Mouse (Mus musculus): Measurements from ENCODE around the gene Mtus2. TPM values are rescaled to one million over a fixed set of nuclear protein-coding genes. Genes with fewer than 3 reads are reported as not detected.

Mtus2 gene
- 21.9 and 26.0 TPM in 2 replicates for polyA plus RNA-seq (2015; fragmentation: Nextera tagmentation; extraction: Ambion mirVana)

DNA sequence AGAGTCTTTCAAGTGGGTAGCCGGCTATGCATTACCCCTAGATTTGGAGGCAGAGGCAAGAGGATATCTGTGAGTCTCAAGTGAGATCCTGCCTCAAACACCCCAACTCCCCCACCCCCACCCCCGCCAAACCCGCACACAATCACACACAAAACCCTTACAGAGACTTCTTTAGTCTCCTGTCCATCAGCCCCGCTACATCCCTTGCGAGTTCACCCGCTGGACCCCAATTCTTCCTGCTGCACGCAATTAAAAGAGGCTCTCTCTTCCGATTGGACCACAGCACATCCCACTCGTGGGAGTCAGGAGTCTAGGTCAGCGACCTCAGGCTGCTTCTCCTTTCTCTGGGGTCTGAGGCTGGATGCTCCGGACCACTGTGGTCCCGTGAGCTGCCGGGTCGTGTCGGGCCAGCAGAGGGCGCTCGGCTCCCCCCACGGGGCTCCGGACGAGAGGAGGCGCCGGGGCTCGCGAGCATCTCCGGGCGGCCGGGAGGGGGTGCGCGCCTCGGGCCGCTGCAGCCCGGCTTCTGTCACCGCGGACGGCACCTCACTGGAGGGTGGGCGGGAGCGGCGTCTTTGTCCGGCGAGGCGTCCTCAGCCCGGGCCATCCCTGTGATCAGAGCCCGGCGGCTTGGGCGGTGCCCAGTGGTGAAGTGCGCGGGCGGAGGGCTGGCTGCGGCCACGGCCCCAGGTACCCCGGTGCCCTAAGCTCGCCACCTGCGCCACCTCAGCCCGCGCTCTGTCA is at the start of gene Mtus2:
Gene Mtus2 (plus strand): TSS at position 500 of the 744 bp plus-strand sequence.
- no peaks in the 10 kb centered on the region for H3K9me3 ChIP-seq
- peak within 1 kb of the TSS; percentile 49 for H3K4me3 ChIP-seq (replicated peaks)
- peak; percentile 90 for ATAC-seq
- H3K36me3 ChIP-seq, result no peaks in the 10 kb centered on the region
- H3K9ac ChIP-seq, result peak within 1 kb of the TSS; percentile 17; the same call in 1 of the 2 replicates
- H3K27ac ChIP-seq, result no peak within 1 kb of the TSS
- WGBS, result 1% methylated on average over 53 of the region's 55 CpGs
- H3K27me3 ChIP-seq (replicated peaks), result peaks cover 19% of the 10 kb centered on the region
- H3K4me2 ChIP-seq (replicated peaks), result peak within 1 kb of the TSS; percentile 94
- peaks cover 9% of the 10 kb centered on the region for H3K4me1 ChIP-seq (replicated peaks)

GRCm38 (mm10) chr5:147907851-147908250 is 49.3 kb upstream of the Mtus2 start:
- WGBS, result 74% methylated on average over 8 of the region's 8 CpGs
- Histone ChIP-seq H3K4me3 (replicated peaks) (no peak overlapping the region), H3K27ac (no peak overlapping the region), H3K9ac (no peak overlapping the region), H3K27me3 (replicated peaks) (no peaks in the 10 kb centered on the region), H3K36me3 (no peaks in the 10 kb centered on the region), H3K9me3 (no peaks in the 10 kb centered on the region), H3K4me2 (replicated peaks) (no peak overlapping the region), H3K4me1 (replicated peaks) (no peaks in the 10 kb centered on the region)
- ATAC-seq, result peak; percentile 86

GRCm38 (mm10) chr5:147910807-147911509 is 46.2 kb upstream of the Mtus2 start:
- H3K4me3 ChIP-seq (replicated peaks), result no peak overlapping the region
- no peaks in the 10 kb centered on the region for H3K9me3 ChIP-seq
- no peak overlapping the region for H3K4me2 ChIP-seq (replicated peaks)
- no peaks in the 10 kb centered on the region for H3K27me3 ChIP-seq (replicated peaks)
- peak; percentile 27; the same call in 1 of the 2 replicates for ATAC-seq
- 62% methylated on average over 12 of the region's 12 CpGs for WGBS
- H3K27ac ChIP-seq, result no peak overlapping the region
- H3K4me1 ChIP-seq (replicated peaks), result 0 out of 2 replicates have a peak, but pooled peaks cover 6% of the 10 kb centered on the region
- H3K9ac ChIP-seq, result no peak overlapping the region
- no peaks in the 10 kb centered on the region for H3K36me3 ChIP-seq

GRCm38 (mm10) chr5:147911744-147912143 is 45.4 kb upstream of the Mtus2 start:
- H3K27ac ChIP-seq, result no peak overlapping the region
- H3K27me3 ChIP-seq (replicated peaks), result no peaks in the 10 kb centered on the region
- no peak overlapping the region for H3K4me3 ChIP-seq (replicated peaks)
- no peak overlapping the region for H3K4me2 ChIP-seq (replicated peaks)
- H3K9ac ChIP-seq, result no peak overlapping the region
- no peaks in the 10 kb centered on the region for H3K36me3 ChIP-seq
- 0 out of 2 replicates have a peak, but pooled peaks cover 6% of the 10 kb centered on the region for H3K4me1 ChIP-seq (replicated peaks)
- 72% methylated on average over 5 of the region's 5 CpGs for WGBS
- H3K9me3 ChIP-seq, result no peaks in the 10 kb centered on the region
- no peak for ATAC-seq

DNA sequence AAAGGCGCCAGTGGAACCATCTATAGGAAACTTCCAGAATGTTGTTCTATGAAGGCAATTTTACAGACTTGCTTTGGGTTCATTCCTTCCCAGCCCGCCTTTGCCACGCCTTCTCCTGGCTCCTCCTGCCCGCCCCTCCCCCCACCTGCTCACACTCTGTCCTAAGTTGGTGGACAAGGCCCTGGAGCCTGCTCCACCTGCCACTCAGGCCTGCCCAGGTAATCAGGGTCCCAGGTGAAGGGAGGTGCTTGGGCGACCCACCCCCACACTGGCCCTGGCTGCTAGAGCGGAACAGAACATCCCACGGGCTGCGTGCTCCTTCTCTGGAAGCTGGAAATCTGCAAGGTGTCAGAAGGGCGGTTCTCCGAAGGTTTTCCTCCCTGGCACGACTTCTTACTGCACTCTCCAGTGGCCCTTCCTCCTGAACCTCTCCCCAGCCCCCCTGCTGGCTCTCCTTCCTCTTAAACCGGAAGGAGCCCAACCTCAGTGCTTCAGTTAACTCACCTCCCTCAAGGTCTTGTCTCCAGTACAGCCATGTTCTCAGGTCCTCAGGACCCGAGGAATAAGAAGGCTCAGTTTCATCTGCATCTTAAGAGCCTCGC is 43.8 kb upstream of the Mtus2 start:
- no peaks in the 10 kb centered on the region for H3K27me3 ChIP-seq (replicated peaks)
- 31% methylated on average over 13 of the region's 14 CpGs for WGBS
- no peaks in the 10 kb centered on the region for H3K36me3 ChIP-seq
- no peak overlapping the region for H3K9ac ChIP-seq
- ATAC-seq, result peak; percentile 74
- 0 out of 2 replicates have a peak overlapping the region, but pooled peaks have one; percentile 17 for H3K27ac ChIP-seq
- 0 out of 2 replicates have a peak, but pooled peaks cover 6% of the 10 kb centered on the region for H3K4me1 ChIP-seq (replicated peaks)
- H3K4me2 ChIP-seq (replicated peaks), result peak overlapping the region; percentile 11; the same call in 1 of the 2 replicates
- no peaks in the 10 kb centered on the region for H3K9me3 ChIP-seq
- no peak overlapping the region for H3K4me3 ChIP-seq (replicated peaks)

- no peak overlapping the region for H3K27ac ChIP-seq
- no peaks in the 10 kb centered on the region for H3K36me3 ChIP-seq
- 0 out of 2 replicates have a peak, but pooled peaks cover 6% of the 10 kb centered on the region for H3K4me1 ChIP-seq (replicated peaks)
- no peak overlapping the region for H3K4me3 ChIP-seq (replicated peaks)
- H3K27me3 ChIP-seq (replicated peaks), result no peaks in the 10 kb centered on the region
- H3K9me3 ChIP-seq, result no peaks in the 10 kb centered on the region
- WGBS, result 48% methylated on average over 6 of the region's 6 CpGs
- ATAC-seq, result no peak
- H3K4me2 ChIP-seq (replicated peaks), result no peak overlapping the region
- H3K9ac ChIP-seq, result no peak overlapping the region
Measured at GRCm38 (mm10) chr5:147915038-147915566, 42.0 kb upstream of the Mtus2 start.

- ATAC-seq, result no peak
- H3K9me3 ChIP-seq, result no peaks in the 10 kb centered on the region
- no peaks in the 10 kb centered on the region for H3K36me3 ChIP-seq
- 0 out of 2 replicates have a peak, but pooled peaks cover 6% of the 10 kb centered on the region for H3K4me1 ChIP-seq (replicated peaks)
- no peak overlapping the region for H3K4me3 ChIP-seq (replicated peaks)
- no peak overlapping the region for H3K27ac ChIP-seq
- 76% methylated on average over 9 of the region's 9 CpGs for WGBS
- H3K27me3 ChIP-seq (replicated peaks), result no peaks in the 10 kb centered on the region
- no peak overlapping the region for H3K9ac ChIP-seq
- H3K4me2 ChIP-seq (replicated peaks), result no peak overlapping the region
Measured at GRCm38 (mm10) chr5:147916171-147916570, 40.9 kb upstream of the Mtus2 start.

GRCm38 (mm10) chr5:147918044-147918846 is 38.9 kb upstream of the Mtus2 start:
- Histone ChIP-seq H3K27ac (no peak overlapping the region), H3K9ac (no peak overlapping the region), H3K4me3 (replicated peaks) (no peak overlapping the region), H3K9me3 (no peaks in the 10 kb centered on the region), H3K4me1 (replicated peaks) (0 out of 2 replicates have a peak, but pooled peaks cover 5% of the 10 kb centered on the region), H3K36me3 (no peaks in the 10 kb centered on the region), H3K4me2 (replicated peaks) (no peak overlapping the region), H3K27me3 (replicated peaks) (no peaks in the 10 kb centered on the region)
- ATAC-seq, result no peak
- 65% methylated on average over 17 of the region's 17 CpGs for WGBS

DNA sequence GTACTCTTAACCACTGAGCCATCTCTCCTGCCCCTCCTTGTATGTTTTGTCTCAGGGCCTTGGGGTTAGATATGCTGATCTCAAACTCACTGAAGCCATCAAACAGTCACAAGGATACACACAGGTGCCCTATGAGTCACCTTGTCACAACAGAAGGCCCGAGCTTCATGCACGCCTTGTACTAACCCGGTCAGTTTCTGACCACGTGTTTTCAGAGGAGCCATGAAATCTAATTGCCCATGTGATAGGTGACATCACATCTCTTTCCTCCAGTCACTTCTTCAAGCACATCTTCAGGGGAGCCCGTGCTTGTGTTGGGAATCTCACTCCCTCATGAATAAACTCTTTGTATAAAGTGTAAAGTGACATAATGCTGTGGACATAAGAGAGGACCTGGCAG is 32.5 kb upstream of the Mtus2 start:
- no peaks in the 10 kb centered on the region for H3K27me3 ChIP-seq (replicated peaks)
- H3K9ac ChIP-seq, result no peak overlapping the region
- H3K9me3 ChIP-seq, result no peaks in the 10 kb centered on the region
- ATAC-seq, result 0 out of 2 replicates have a peak, but pooled peaks have one; percentile 34
- no peaks in the 10 kb centered on the region for H3K4me1 ChIP-seq (replicated peaks)
- H3K4me2 ChIP-seq (replicated peaks), result no peak overlapping the region
- no peaks in the 10 kb centered on the region for H3K36me3 ChIP-seq
- H3K27ac ChIP-seq, result no peak overlapping the region
- 71% methylated on average over 5 of the region's 5 CpGs for WGBS
- H3K4me3 ChIP-seq (replicated peaks), result no peak overlapping the region

GRCm38 (mm10) chr5:147925935-147926604 is 31.1 kb upstream of the Mtus2 start:
- Histone ChIP-seq H3K4me3 (replicated peaks) (no peak overlapping the region), H3K4me1 (replicated peaks) (no peaks in the 10 kb centered on the region), H3K36me3 (no peaks in the 10 kb centered on the region), H3K9me3 (no peaks in the 10 kb centered on the region), H3K27ac (no peak overlapping the region), H3K27me3 (replicated peaks) (no peaks in the 10 kb centered on the region), H3K9ac (no peak overlapping the region), H3K4me2 (replicated peaks) (no peak overlapping the region)
- no peak for ATAC-seq
- 71% methylated on average over 15 of the region's 15 CpGs for WGBS

All from intestine, embryonic 15.5 days (tissue).